Mouse (Mus musculus): ENCODE measurements around the gene Ube2m.

DNA sequence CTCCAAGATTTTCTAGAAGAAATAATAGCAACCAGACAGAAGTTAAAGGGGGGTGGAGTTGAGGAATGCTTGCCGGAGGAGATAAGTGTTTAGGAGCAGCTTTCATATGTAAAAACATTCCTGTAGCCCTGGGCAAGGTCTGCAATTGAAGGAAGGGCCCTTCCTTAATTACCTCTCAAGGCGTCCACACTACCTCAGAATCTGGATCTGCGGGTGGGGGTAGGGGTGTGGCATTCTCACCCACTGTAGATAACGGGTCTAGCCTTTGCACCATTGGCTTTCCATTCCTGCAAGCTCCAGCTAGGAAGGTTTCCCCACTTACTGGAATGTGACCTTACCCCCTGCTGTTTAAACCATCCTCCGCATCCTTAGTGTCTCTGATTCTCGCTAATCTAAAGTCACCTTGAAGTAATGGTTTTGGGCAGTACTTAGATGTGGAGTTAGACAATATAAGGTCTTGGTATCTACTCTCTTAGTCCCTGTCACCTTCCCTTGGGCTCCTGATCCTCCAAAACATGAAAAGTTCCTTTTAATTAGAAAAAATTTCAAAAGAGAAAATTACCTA is 23.7 kb downstream of the Ube2m start:
- TF ChIP-seq POLR2A (IDR thresholded peaks at IDR 0.05; ENCODE audit: borderline replicate concordance, low read depth, low read length) (no peak), CTCF (IDR thresholded peaks at IDR 0.05; ENCODE audit: low read depth, low read length) (no peak)

All from bone marrow macrophage, adult 2 months (primary cell).